Mouse (Mus musculus) MEL (cell line): ENCODE results near the gene Sema3d.

Experiments used
- CTCF ChIP-seq, 3 experiments: IDR thresholded peaks in 2 of 3; conservative IDR thresholded peaks in 1 of 3; 2 replicates each; pipeline ENCODE4 v1.5.1; 2011 to 2012; ENCODE audit warnings: low read length in 3 of 3, low read depth in 2 of 3, mild to moderate bottlenecking in 2 of 3, improper control_type of control experiment in 1 of 3, inconsistent platforms in 1 of 3, mixed read lengths in 1 of 3, moderate library complexity in 1 of 3; ENCODE audit not compliant: control insufficient read depth in 1 of 3, insufficient read depth in 1 of 3, poor library complexity in 1 of 3, severe bottlenecking in 1 of 3
- KAT2A ChIP-seq: conservative IDR thresholded peaks from 2 replicates; pipeline ENCODE4 v1.6.1; 2012; ENCODE audit warnings: low read depth, low read length, improper control_type of control experiment, inconsistent platforms
- MAX ChIP-seq: IDR thresholded peaks from 2 replicates; pipeline ENCODE4 v1.6.1; 2011; ENCODE audit warnings: low read length, improper control_type of control experiment
- MYB ChIP-seq: IDR thresholded peaks from 2 replicates; pipeline ENCODE4 v1.6.1; 2011; ENCODE audit warnings: mild to moderate bottlenecking, low read depth, low read length, improper control_type of control experiment
- POLR2A ChIP-seq, 2 experiments: IDR thresholded peaks; 2 replicates each; pipeline ENCODE4 v1.6.1; 2011 to 2012; ENCODE audit warnings: low read length in 2 of 2, mild to moderate bottlenecking in 2 of 2, control low read depth in 1 of 2, improper control_type of control experiment in 1 of 2, low read depth in 1 of 2, moderate library complexity in 1 of 2; ENCODE audit not compliant: control insufficient read depth in 1 of 2, insufficient read depth in 1 of 2, poor library complexity in 1 of 2

DNA sequence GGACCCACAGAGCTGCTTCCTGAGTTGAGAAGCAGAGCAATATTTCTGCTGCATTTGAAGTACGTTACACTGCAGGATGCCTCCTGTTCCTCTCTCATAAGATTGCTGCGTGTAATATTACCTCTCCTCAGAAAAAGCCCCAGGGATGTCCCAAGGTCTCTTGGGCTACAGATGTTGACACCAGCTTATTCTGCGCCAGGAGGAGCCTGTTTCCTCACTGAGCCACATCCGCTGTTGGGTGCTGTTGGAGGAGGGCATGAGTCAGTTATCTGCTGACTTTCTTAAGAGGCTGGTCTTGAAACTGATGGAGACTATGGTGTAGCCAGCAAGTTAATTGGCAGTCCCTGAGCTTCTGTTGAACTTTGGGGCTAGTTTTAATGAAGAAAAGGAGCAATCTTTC, 196.6 kb downstream of the Sema3d start:
- TF ChIP-seq CTCF (IDR thresholded peaks at IDR 0.05 in 2 of 3, conservative IDR thresholded peaks at IDR 0.05 in 1 of 3; ENCODE audit: control insufficient read depth in 1 of 3, insufficient read depth in 1 of 3, low read depth in 2 of 3, low read length in 3 of 3, poor library complexity in 1 of 3, severe bottlenecking in 1 of 3): no peak
- TF ChIP-seq KAT2A: no peak
- TF ChIP-seq POLR2A (IDR thresholded peaks at IDR 0.05; ENCODE audit: control insufficient read depth in 1 of 2, insufficient read depth in 1 of 2, low read depth in 1 of 2, low read length in 2 of 2, poor library complexity in 1 of 2): no peak
- no peak for TF ChIP-seq MYB
- no peak for TF ChIP-seq MAX
